19 mouse cellular contexts compared by ENCODE assay signal in the genomic region with DNA sequence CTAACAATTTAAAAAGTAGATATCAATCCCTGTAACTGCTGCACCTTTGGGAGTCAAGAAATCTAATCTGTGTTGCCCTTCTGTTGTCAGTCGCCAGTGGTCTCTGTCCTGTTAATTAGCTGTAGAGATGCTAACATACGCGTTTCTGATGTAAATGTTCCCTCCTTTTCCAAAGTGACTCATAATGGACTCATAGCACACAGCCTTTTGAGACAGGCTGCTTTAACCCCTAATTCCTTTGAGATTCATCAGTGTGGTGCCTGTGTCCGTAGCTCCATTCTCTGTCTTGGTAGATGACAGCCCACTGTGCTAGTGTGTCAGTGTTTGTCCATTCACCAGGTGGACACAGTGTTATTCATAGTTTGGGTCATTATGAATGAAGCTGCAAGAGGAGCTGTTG. TPM values are rescaled to one million over a fixed set of nuclear protein-coding genes. Genes with fewer than 3 reads are reported as not detected.
"Had no signal": no experiment of that assay in that cellular context is flagged by ENCODE, and none has a peak within 500 bp of the region (broad histone marks: within the 10 kb centered on the region; RNA-seq: fewer than 3 reads in every experiment).

No protein-coding gene starts in this region.

- ATAC-seq: midbrain, embryonic 13.5 days; midbrain, embryonic 15.5 days had no signal

- DNase-seq: lung, adult 18-20 months; lung, embryonic 14.5 days; lung, postnatal 10 days; lung, postnatal 4 days; retina, postnatal 1 day; right cerebral cortex, adult 18-20 months; right cerebral cortex, postnatal 25 days; thymus, adult 2 months; thymus, postnatal 25 days; thymus, postnatal 4 days had no signal

- H3K9me3 ChIP-seq: midbrain, embryonic 10.5 days; midbrain, embryonic 13.5 days; midbrain, embryonic 15.5 days; neural tube, embryonic 12.5 days; stomach, embryonic 15.5 days had no signal

- H3K9ac ChIP-seq: lung, embryonic 14.5 days; midbrain, embryonic 13.5 days; midbrain, embryonic 15.5 days; neural tube, embryonic 12.5 days; stomach, embryonic 15.5 days had no signal

- H3K27ac ChIP-seq: midbrain, embryonic 10.5 days; midbrain, embryonic 13.5 days; midbrain, embryonic 15.5 days; neural tube, embryonic 12.5 days; stomach, embryonic 15.5 days; stomach, postnatal 0 days had no signal

- H3K36me3 ChIP-seq: midbrain, embryonic 13.5 days; midbrain, embryonic 15.5 days; neural tube, embryonic 12.5 days had no signal

- H3K27me3 ChIP-seq: midbrain, embryonic 13.5 days; midbrain, embryonic 15.5 days; neural tube, embryonic 12.5 days; stomach, embryonic 15.5 days had no signal

- H3K4me2 ChIP-seq: lung, embryonic 14.5 days; midbrain, embryonic 13.5 days; midbrain, embryonic 15.5 days; neural tube, embryonic 12.5 days; stomach, embryonic 15.5 days had no signal

- H3K4me1 ChIP-seq: midbrain, embryonic 13.5 days; midbrain, embryonic 15.5 days; neural tube, embryonic 12.5 days; stomach, embryonic 15.5 days had no signal

- H3K4me3 ChIP-seq: midbrain, embryonic 10.5 days; midbrain, embryonic 13.5 days; midbrain, embryonic 15.5 days; neural tube, embryonic 12.5 days; stomach, embryonic 15.5 days had no signal

RNA-seq across cellular contexts. Expression of a gene that starts 49.1 kb away (rescaled TPM):
- total RNA-seq: megakaryocyte-erythroid progenitor cell, adult 5-6 weeks; monocyte, adult 5-6 weeks; neutrophil, adult 5-6 weeks had no signal
